Mouse (Mus musculus) frontal cortex, postnatal 25 days (tissue): ENCODE data around the gene Fbxw17.
"Not testable (repeated sequence)": the region's sequence is repeated elsewhere in the genome, so short reads cannot be mapped to it uniquely, and the experiment has no call there.

Experiments
- DNase-seq, 2 experiments: peaks; one replicate each; pipeline ENCODE4 v3.0.0; 2022; ENCODE audit warnings: low spot score in 2 of 2

The Fbxw17 gene

DNA sequence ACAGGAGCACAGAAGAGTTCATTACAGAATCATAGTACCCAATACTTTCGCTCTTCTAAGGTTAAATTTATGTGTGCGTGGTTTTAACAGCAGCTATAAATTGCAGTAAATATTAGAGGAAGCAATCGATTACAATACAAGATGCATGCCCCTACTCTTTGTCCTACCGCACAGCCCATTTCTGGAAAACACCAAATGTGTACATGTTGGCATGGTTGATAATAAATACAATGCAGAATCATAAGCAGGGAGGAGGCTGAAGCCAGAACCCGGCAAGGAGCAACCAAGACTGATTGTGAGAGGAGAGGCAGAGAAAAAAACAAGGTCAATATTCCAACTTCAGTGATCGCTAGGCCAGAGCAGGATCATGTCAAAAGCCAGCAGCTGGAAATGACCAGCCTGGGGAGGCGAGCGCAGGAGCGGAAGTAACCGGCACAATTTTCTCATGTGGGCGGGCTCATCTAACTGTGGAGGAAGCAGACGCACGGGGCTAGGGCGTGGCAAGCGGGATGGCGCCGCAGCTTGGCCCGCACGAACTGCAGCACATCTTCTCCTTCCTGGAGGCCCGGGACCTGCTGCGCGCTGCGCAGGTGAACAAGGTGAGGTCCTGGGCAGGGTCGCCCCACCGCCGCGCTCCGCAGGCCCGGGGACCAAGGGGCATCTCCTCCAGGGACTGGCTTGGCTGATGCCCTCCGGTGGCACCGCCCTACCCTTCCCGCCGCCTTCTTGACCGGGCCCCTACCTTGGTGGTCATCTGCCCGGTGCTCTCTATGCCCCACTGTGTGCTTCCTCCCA lies at the start of gene Fbxw17:
Gene Fbxw17 (plus strand): TSS at position 476 of the 795 bp plus-strand sequence.
- DNase-seq, result peak; percentile 54 to 62

DNA sequence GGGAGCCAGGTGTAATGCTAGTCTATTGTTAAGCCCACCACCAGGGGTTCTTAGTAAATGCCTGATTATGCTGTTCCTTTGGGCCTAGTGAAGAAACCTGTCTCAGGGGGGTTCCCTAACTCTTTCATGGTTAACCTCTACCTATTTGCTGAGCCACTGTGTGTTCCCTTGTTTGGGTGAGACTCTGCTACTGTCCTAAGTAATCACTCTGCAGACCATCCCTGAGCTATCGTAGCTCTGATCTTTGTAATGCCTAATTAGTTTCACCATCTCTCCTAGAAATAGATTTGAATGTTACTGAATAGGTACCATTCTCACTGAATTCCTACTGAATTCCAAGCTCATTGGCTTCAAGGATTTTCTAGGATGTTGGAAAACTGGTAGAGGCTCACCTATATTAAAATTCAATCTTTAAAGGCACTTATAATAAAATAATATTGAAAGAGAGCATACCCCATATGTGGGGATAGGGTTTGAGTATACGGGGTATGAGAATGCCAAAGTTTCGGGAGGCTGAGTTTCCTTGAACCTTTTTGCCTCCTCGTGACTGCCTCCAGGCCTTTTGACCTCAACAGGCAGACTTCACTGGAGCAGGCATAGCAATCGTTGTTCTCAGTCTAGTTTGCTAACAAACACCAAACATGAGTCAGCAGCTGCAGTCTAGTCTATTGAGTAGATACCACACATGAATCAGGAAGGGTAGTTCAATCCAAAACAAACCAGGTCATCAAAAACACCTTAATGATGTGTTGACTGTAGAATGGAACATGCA lies 44.5 kb upstream of the Fbxw17 start:
- not testable (repeated sequence) for DNase-seq

DNA sequence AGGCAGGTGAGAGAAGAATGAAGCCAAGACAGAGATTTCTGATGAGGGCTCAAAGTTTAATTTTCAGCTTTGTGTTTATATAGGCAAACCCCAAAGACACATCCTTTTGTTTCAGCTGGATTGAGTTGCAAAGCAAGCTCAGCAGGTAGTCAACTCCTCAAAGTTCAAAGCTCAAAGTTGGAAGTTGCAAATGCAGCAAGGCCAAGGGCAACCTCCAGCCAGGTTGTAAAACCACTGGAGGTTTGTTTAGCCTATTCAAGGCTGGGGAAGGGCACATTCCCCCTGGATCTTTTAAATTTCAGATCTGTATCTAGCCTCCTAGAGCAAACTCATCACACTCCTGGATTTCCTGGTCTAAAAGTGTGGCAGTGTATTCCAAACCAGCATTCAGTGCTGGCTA lies 28.5 kb upstream of the Fbxw17 start:
- not testable (repeated sequence) for DNase-seq

DNA sequence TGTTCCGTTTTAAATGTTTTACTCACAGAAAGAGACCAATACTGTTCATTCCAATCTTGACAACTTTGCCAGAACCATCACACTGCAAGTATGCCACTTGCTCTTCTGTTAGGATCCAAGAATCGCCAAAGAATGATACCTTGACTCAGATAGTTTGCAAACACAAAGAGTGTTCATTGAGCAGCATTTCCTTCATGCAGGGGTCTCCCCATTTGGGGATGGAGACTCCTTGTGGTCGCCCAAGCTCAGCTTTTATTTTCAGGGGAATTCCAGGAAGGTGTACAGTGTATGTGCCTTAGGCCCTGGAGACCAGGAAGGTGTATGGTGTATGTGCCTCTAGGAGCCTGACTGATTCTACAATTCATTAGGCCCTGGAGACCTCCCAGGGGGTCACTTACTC lies 757 bp downstream of the Fbxw17 start:
- DNase-seq, result no peak

DNA sequence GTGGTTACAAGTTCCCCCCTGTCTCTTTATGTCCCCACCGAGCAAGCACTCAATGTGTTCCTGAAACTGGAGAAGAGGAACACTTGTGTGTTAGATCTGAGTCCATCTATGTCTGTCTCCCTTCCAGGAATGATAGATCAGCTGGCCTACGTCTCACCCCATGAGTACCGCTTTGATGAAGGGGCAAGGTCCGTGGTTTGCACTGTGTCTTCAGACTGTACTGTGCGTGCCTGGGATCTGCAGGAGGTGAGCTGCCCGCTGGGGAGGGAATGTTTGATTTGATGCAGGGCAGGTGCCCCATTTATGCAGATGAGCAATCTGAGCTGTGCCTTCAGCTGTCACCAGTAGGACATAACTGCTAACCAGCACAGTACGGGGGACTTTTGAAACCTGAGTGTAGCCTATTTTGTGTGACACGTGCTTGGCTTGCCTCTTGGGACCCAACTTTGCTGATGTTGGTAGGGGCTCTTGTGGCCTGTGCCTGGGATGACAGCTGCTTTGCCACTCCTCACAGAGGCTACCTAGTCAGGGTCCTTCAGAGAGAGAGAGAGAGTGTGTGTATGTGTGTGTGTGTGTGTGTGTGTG lies 6.1 kb downstream of the Fbxw17 start:
- no peak for DNase-seq

DNA sequence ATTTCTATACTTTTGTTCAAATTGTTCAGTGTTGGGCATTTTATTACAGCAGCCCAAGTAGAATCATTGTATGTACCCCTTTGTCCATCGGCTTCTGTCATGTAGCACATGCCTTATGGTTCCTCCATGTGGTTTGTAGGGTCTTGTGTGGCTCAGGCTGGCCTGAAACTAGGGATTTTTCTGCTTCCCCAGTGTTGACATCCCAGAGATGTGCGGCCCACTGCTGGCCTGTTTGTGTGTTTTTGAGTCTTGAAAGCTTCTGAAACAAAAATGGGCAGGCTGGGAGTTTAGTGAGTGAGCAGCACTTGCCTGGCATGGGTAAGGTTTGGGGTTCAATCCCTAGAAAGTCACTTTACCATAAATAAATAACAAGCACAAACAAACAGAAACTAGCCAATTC lies 6.9 kb downstream of the Fbxw17 start:
- no peak for DNase-seq

DNA sequence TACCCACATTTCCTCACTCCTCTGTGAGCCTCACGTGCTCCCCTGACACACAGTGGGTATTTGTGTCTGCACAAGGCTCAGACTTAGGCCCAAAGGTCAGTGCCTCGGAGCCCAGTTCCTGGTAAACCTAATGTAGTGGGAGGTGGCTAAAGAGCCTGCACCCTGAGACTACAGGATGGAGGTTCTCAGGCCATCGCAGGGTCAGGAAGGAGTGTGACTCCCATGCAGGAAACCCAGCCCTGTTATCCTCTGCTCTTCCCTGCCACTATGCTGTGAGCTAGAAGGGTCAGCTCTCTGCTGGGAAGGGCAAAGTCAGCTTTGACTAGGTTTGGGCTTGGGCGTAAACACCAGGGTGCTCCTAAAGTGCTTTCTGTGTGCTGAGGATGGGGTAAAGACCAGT lies 9.0 kb downstream of the Fbxw17 start:
- DNase-seq, result no peak

DNA sequence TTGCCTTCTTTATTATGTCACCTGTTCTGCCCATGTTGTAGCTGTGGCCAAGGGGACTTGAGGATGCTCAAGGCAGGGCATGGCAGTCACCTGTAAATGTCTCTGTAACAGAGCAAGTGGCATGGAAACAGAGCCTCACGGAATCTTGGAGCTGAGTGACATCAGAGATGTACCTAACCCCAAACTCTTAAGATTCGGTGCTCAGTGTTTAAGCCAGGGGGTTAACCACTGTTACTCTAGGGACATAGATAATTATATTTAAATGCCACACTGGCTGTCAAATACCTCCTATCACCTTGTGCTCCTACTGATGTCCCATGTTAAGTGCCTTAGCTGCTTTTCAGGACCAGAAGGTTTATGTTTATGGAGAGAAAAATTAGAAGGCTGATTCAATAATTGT lies 26.1 kb downstream of the Fbxw17 start, which contains the start of gene Gm47429:
Gene Gm47429 (minus strand): TSS at position 101 of the 400 bp plus-strand sequence.
- no peak for DNase-seq

DNA sequence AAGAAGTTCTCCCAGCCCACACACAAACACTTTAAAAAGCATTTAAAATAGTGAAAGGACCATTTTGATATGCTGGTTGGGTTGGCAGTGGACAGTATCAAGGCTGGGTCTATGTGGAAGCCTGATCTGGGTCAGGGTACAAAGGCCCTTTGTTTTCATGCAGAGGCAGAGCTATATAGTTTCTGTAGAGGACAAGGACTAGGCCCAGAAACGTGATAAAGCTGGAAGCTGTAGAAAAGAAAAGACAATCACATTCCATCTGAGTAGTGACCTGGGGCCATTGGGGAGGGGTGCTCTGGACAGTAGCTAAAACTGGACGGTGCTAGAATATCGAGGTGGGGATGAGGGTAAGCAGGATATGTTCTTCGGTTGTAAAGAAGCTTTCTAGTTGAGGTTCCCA lies 27.6 kb downstream of the Fbxw17 start:
- no peak for DNase-seq

DNA sequence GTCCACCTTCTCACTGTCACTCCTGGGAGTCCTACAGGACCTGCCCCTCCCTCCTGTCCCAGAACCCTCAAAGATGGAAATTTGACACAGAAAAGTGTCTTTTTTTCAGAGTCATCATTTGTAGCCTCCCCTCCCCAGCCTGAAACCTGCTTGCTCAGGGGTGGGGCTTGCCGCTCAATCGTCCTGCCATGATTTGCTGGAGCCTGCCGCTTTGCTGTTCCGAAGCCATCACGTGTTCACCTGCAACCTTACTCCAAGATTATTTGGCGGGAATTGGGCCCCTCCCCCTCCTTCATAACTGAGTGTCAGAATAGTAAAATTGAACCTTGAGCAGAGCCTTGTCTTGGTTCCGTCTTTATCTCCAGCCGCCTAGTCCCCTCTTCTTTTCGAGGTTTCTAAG lies 34.6 kb downstream of the Fbxw17 start:
- not testable (repeated sequence) for DNase-seq

DNA sequence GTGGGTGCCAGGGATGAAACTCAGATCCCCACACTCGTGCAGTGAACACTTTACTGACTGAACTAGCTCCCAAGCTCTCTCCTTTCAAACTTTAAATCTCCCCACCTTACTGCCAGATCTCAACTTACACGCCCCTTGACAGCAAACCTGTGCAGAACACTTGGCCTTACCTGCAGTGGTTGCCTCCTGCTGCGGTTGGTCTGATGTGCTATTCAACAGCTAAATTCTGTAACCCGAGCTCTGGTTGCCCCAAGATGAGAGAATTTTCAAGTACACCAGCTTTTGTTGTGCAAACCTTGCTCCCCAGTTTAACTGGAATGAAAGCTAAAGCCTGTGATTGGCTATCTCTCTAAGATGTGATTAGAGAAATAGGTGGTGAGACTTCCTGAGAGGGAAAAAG lies 35.8 kb downstream of the Fbxw17 start:
- no peak for DNase-seq

DNA sequence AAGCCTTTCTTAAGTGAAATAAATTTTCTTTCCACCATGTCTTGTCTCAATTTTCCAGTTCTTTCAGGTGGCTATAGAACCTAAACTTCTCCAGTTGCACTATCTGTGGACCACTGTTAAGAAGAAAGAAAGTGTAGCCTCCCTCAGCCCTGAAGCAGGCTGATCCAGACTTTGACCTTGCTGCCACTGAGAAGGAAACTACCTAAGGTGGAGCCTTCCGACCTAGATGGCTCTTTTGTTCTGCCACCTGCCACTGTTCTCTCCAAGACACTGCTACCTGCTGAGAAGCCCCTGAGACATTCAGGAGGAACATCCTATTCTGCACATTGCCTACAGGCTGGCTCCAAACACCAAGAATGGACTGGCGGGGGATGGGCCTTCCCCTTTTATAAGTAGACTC lies 42.8 kb downstream of the Fbxw17 start:
- DNase-seq, result not testable (repeated sequence)

DNA sequence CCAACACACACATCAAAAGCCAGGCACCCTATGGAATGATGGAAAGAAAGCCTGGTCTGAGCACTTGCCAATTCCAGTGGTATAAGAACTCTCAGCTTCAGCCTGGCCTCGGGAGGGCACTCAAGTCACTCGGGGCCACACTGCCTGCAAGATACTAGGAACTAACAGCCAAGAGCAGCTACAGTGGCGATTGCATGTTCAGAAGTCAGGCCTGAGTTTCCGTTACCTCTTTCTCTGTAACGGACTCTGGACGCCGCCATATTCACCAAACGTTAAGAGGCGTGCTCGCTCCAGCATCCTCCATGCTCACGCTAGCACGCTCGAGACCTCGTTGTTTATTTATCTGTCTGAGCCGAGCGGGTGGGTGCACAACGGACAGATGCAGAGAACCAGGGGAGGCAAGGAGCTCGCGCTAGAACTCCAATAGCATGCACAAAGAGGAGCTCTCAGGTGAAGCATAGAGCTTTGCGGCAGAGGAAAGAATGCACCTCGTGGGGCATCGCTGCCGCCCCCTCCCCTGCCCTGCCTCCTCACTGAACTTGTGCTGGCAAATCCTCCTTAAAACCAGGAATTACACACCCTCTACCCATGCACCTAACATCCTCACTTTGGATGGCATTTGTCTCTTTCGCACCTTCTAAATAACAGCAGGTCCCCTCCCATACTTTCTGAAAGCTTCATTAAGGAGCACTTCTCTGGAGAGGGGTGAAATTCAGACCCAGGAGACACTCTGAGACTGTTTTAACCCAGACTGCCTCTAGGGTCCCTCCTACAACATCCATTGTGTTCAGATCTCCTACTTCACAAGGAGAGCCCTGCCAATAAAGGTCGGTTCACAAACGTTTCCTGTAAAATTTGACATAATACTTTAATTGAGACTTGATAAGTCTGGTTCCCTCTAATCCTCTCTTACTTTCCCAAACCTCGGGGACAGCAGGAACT lies 47.2 kb downstream of the Fbxw17 start:
- DNase-seq, result no peak

DNA sequence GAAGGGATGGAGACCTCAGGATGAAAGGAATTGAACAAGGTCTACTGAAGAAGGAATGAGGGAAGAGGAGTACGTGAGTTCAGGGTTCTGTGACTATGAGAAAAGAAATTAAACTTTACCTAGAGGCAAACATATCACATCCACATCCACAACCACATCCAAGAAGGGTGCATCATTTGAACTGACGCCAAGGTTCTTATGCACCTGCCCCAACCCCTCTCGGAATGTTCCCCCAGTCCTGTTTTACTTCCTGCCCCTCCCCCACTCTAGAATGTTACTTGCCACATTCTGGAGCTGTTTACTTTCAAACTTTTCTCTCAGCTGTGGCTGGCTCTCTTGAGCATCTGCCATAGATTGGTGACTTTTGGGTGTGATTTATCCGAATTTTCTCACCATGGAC lies 49.3 kb downstream of the Fbxw17 start, which contains the start of gene Nutm2:
Gene Nutm2 (plus strand): TSS at position 301 of the 400 bp plus-strand sequence.
- no peak for DNase-seq
